In the genomic region with DNA sequence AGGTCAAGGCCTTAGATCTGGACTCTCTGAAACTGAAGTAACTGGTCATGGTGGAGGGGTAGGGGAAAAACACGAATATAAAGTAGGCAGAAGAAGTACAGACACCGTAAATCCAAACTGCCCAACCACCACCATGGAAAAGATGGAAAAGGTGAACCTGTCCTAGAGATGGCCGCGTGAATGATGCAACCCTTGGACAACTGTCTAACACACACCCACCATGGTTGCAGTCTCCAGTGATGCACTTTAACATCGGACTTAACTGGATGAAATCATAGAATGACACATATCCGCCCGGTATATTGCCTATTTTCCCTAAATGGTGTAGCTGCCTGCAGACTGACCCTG, we compare ENCODE assay signal across 8 mouse cellular contexts. TPM values are rescaled to one million over a fixed set of nuclear protein-coding genes. Genes with fewer than 3 reads are reported as not detected.
A peak's percentile ranks its signal among the peaks of the same experiment; 100 is the strongest.
DNase-seq lines count a peak whose midpoint lies in the region; ATAC-seq and TF ChIP-seq lines count a peak whose summit lies in the region.

No protein-coding gene starts in this region.

- peaks cover 5% of the 10 kb centered on the region; the same call in 1 of the 2 replicates for H3K4me1 ChIP-seq in kidney, adult 2 months (ENCODE audit: control insufficient read depth, insufficient read depth, low read length)
- H3K4me1 ChIP-seq in bone marrow macrophage, adult 2 months (ENCODE audit: control insufficient read depth, insufficient read depth, low read length) = peaks cover 26% of the 10 kb centered on the region
- H3K4me1 ChIP-seq in intestine, embryonic 14.5 days (replicated peaks; ENCODE audit: control insufficient read depth, insufficient read depth, low read length) = peaks cover 7% of the 10 kb centered on the region; the same call in 1 of the 2 replicates
- peaks cover 27% of the 10 kb centered on the region for H3K4me1 ChIP-seq in midbrain, embryonic 16.5 days (ENCODE audit: control insufficient read depth, insufficient read depth, low read length)

- TF ChIP-seq POLR2A in kidney, adult 2 months (IDR thresholded peaks at IDR 0.05; ENCODE audit: low read depth, low read length) = no peak
- no peak for TF ChIP-seq POLR2A in bone marrow macrophage, adult 2 months (IDR thresholded peaks at IDR 0.05; ENCODE audit: borderline replicate concordance, low read depth, low read length)

- H3K9me3 ChIP-seq in intestine, embryonic 14.5 days (ENCODE audit: control insufficient read depth, low read length) = no peaks in the 10 kb centered on the region
- H3K9me3 ChIP-seq in midbrain, embryonic 16.5 days (replicated peaks; ENCODE audit: control insufficient read depth, low read length, poor library complexity, severe bottlenecking) = no peaks in the 10 kb centered on the region

- ATAC-seq in intestine, embryonic 14.5 days (replicated peaks; ENCODE audit: low FRiP score, low TSS enrichment, low read depth) = peak; percentile 23
- peak; percentile 43 for ATAC-seq in midbrain, embryonic 16.5 days

- peak overlapping the region; percentile 85 for H3K27ac ChIP-seq in kidney, adult 2 months (ENCODE audit: insufficient read depth, low read depth, low read length)
- H3K27ac ChIP-seq in bone marrow macrophage, adult 2 months (ENCODE audit: insufficient read depth, low read depth, low read length) = peak overlapping the region; percentile 69
- peak overlapping the region; percentile 98; the same call in 1 of the 2 replicates for H3K27ac ChIP-seq in intestine, embryonic 14.5 days (ENCODE audit: low read depth)
- H3K27ac ChIP-seq in midbrain, embryonic 16.5 days (ENCODE audit: low read length) = peak overlapping the region; percentile 99

- H3K4me2 ChIP-seq in intestine, embryonic 14.5 days (ENCODE audit: low read length) = peak overlapping the region; percentile 54
- peak overlapping the region; percentile 61 for H3K4me2 ChIP-seq in midbrain, embryonic 16.5 days (ENCODE audit: low read length)

- DNase-seq in kidney, adult 2 months = no peak
- DNase-seq in kidney, postnatal 10 days = no peak
- DNase-seq in intestine, embryonic 14.5 days (ENCODE audit: low spot score) = no peak
- no peak for DNase-seq in Muller cell, postnatal 12 days (ENCODE audit: inconsistent ontology term)
- DNase-seq in urinary bladder, postnatal 4 days (ENCODE audit: low spot score in 2 of 2) = no peak
- no peak for DNase-seq in adrenal gland, adult 2 months

- peak overlapping the region; percentile 13; the same call in 1 of the 2 replicates for H3K4me3 ChIP-seq in kidney, adult 2 months (ENCODE audit: insufficient read depth, low read depth, low read length)
- H3K4me3 ChIP-seq in bone marrow macrophage, adult 2 months (ENCODE audit: insufficient read depth, low read length) = peak overlapping the region; percentile 49
- H3K4me3 ChIP-seq in intestine, embryonic 14.5 days (ENCODE audit: low read depth, low read length) = peak overlapping the region; percentile 75
- H3K4me3 ChIP-seq in midbrain, embryonic 16.5 days (ENCODE audit: low read depth, low read length) = peak overlapping the region; percentile 77

- H3K27me3 ChIP-seq in kidney, adult 2 months (replicated peaks; ENCODE audit: control insufficient read depth, insufficient read depth, low read length) = no peaks in the 10 kb centered on the region
- no peaks in the 10 kb centered on the region for H3K27me3 ChIP-seq in intestine, embryonic 14.5 days (replicated peaks; ENCODE audit: control insufficient read depth, insufficient read depth, low read length)
- no peaks in the 10 kb centered on the region for H3K27me3 ChIP-seq in midbrain, embryonic 16.5 days (ENCODE audit: control insufficient read depth, insufficient read depth, low read depth, low read length)

- H3K36me3 ChIP-seq in kidney, adult 2 months (ENCODE audit: control insufficient read depth, insufficient read depth, low read length) = no peaks in the 10 kb centered on the region
- H3K36me3 ChIP-seq in intestine, embryonic 14.5 days (ENCODE audit: control insufficient read depth, insufficient read depth, low read length) = peaks cover 23% of the 10 kb centered on the region
- peaks cover 2% of the 10 kb centered on the region; the same call in 1 of the 2 replicates for H3K36me3 ChIP-seq in midbrain, embryonic 16.5 days (ENCODE audit: control insufficient read depth, insufficient read depth, low read length)

- 42% methylated on average over 7 of the region's 7 CpGs for WGBS in kidney, adult 2 months
- 49% methylated on average over 7 of the region's 7 CpGs for WGBS in intestine, embryonic 14.5 days
- WGBS in midbrain, embryonic 16.5 days = 50% methylated on average over 7 of the region's 7 CpGs

- no peak for TF ChIP-seq CTCF in kidney, adult 2 months (conservative IDR thresholded peaks at IDR 0.05; ENCODE audit: insufficient read depth, insufficient read length, low read depth, low read length)
- TF ChIP-seq CTCF in bone marrow macrophage, adult 2 months (IDR thresholded peaks at IDR 0.05; ENCODE audit: low read depth, low read length) = no peak

- H3K9ac ChIP-seq in intestine, embryonic 14.5 days (ENCODE audit: low read length) = peak overlapping the region; percentile 77; the same call in 1 of the 2 replicates
- H3K9ac ChIP-seq in midbrain, embryonic 16.5 days (ENCODE audit: low read depth, low read length) = peak overlapping the region; percentile 88

RNA-seq across cellular contexts. Expression of a gene that starts 0.7 kb away (rescaled TPM):
- polyA plus RNA-seq in kidney, adult 2 months (2012; rRNA removed) = 47.9 and 57.1 TPM in 2 replicates
- 151 and 157 TPM in 2 replicates for polyA plus RNA-seq in bone marrow macrophage, adult 2 months (2012; ENCODE audit: insufficient read depth, insufficient read length, missing spikeins)
- polyA plus RNA-seq in intestine, embryonic 14.5 days (2014; fragmentation: Nextera tagmentation; extraction: Ambion mirVana) = 93.3 and 95.7 TPM in 2 replicates
- 1,035 and 1,054 TPM in 2 replicates for polyA plus RNA-seq in midbrain, embryonic 16.5 days (2015; fragmentation: Nextera tagmentation; extraction: Ambion mirVana)
- total RNA-seq in adrenal gland, adult 2 months (2021) = 100 to 1,000 TPM; 563 to 611 TPM
- 227 and 268 TPM in 2 replicates for polyA plus RNA-seq in adrenal gland, adult 2 months (2012; rRNA removed)

RNA-seq across cellular contexts. Expression of a gene that starts 39.2 kb away (rescaled TPM):
- 4.3 and 5.0 TPM in 2 replicates for polyA plus RNA-seq in kidney, adult 2 months (2012; rRNA removed)
- polyA plus RNA-seq in bone marrow macrophage, adult 2 months (2012; ENCODE audit: insufficient read depth, insufficient read length, missing spikeins) = 6.8 and 10.0 TPM in 2 replicates
- 2.1 and 2.9 TPM in 2 replicates for polyA plus RNA-seq in intestine, embryonic 14.5 days (2014; fragmentation: Nextera tagmentation; extraction: Ambion mirVana)
- polyA plus RNA-seq in midbrain, embryonic 16.5 days (2015; fragmentation: Nextera tagmentation; extraction: Ambion mirVana) = 1.8 and 1.9 TPM in 2 replicates
- 1 to 10 TPM; 2.8 to 3.1 TPM for total RNA-seq in adrenal gland, adult 2 months (2021)
- polyA plus RNA-seq in adrenal gland, adult 2 months (2012; rRNA removed) = 4.3 and 11.1 TPM in 2 replicates

RNA-seq across cellular contexts. Expression of a gene that starts 44.7 kb away (rescaled TPM):
- polyA plus RNA-seq in kidney, adult 2 months (2012; rRNA removed) = 0.08 TPM in 1 of 2 replicates, not detected in the other
- polyA plus RNA-seq in bone marrow macrophage, adult 2 months (2012; ENCODE audit: insufficient read depth, insufficient read length, missing spikeins) = not detected in 2 replicates
- not detected in 2 replicates for polyA plus RNA-seq in intestine, embryonic 14.5 days (2014; fragmentation: Nextera tagmentation; extraction: Ambion mirVana)
- 0.23 TPM in 1 of 2 replicates, not detected in the other for polyA plus RNA-seq in midbrain, embryonic 16.5 days (2015; fragmentation: Nextera tagmentation; extraction: Ambion mirVana)
- not detected for total RNA-seq in adrenal gland, adult 2 months (2021)
- not detected in 2 replicates for polyA plus RNA-seq in adrenal gland, adult 2 months (2012; rRNA removed)

RNA-seq across cellular contexts. Expression of a gene that starts 47.4 kb away (rescaled TPM):
- 77.2 and 77.8 TPM in 2 replicates for polyA plus RNA-seq in kidney, adult 2 months (2012; rRNA removed)
- polyA plus RNA-seq in bone marrow macrophage, adult 2 months (2012; ENCODE audit: insufficient read depth, insufficient read length, missing spikeins) = 0.80 and 1.8 TPM in 2 replicates
- 79.9 and 81.7 TPM in 2 replicates for polyA plus RNA-seq in intestine, embryonic 14.5 days (2014; fragmentation: Nextera tagmentation; extraction: Ambion mirVana)
- polyA plus RNA-seq in midbrain, embryonic 16.5 days (2015; fragmentation: Nextera tagmentation; extraction: Ambion mirVana) = 9.6 and 10.1 TPM in 2 replicates
- 100 to 1,000 TPM; 236 to 614 TPM for total RNA-seq in adrenal gland, adult 2 months (2021)
- polyA plus RNA-seq in adrenal gland, adult 2 months (2012; rRNA removed) = 309 and 678 TPM in 2 replicates

RNA-seq across cellular contexts. Expression of a gene that starts 59.5 kb away (rescaled TPM):
- 16.3 and 16.7 TPM in 2 replicates for polyA plus RNA-seq in kidney, adult 2 months (2012; rRNA removed)
- polyA plus RNA-seq in bone marrow macrophage, adult 2 months (2012; ENCODE audit: insufficient read depth, insufficient read length, missing spikeins) = 9.5 and 9.8 TPM in 2 replicates
- 23.2 and 24.6 TPM in 2 replicates for polyA plus RNA-seq in intestine, embryonic 14.5 days (2014; fragmentation: Nextera tagmentation; extraction: Ambion mirVana)
- polyA plus RNA-seq in midbrain, embryonic 16.5 days (2015; fragmentation: Nextera tagmentation; extraction: Ambion mirVana) = 24.0 and 26.1 TPM in 2 replicates
- 10 to 100 TPM; 13.6 to 19.0 TPM for total RNA-seq in adrenal gland, adult 2 months (2021)
- polyA plus RNA-seq in adrenal gland, adult 2 months (2012; rRNA removed) = 30.1 and 34.3 TPM in 2 replicates

Comparison
In these comparisons a context has a peak if more than half of its experiments do, and no peak if none do; other contexts are left out.
1. H3K4me3 ChIP-seq: peak in every context shown above with its lines; median percentile 77 in midbrain, embryonic 16.5 days; 75 in intestine, embryonic 14.5 days; 49 in bone marrow macrophage, adult 2 months; 13 in kidney, adult 2 months.